Mouse (Mus musculus): ENCODE data around the gene Arhgef2. TPM values are rescaled to one million over a fixed set of nuclear protein-coding genes. Genes with fewer than 3 reads are reported as not detected.

Gene Arhgef2
- polyA plus RNA-seq, 1 experiment from 2014 or later, result 175 TPM

GRCm38 (mm10) chr3:88630018-88630417 is 24.3 kb downstream of the Arhgef2 start:
- ATAC-seq (no peak), DNase-seq (ENCODE audit: low read depth, low spot score) (no peak)
- no peaks in the 10 kb centered on the region for H3K27me3 ChIP-seq
- CTCF ChIA-PET, result interaction anchor here (2.2 to 5.9 kb wide), 2 partner anchors 10 to 13 kb away, joined by 5 to 27 read pairs; no protein-coding TSS in a partner anchor
- TF ChIP-seq CTCF (IDR thresholded peaks at IDR 0.05), result no peak
- in situ Hi-C loops (cut with MboI; ENCODE audit: low pct_unique_long_range_greater_than_20kb), result no loop called here
- POLR2A ChIA-PET, result interaction anchor here (1.2 to 6.4 kb wide), 5 partner anchors 9 to 127 kb away, joined by 4 to 34 read pairs (median 8); no protein-coding TSS in a partner anchor

GRCm38 (mm10) chr3:88630849-88631341 is 25.1 kb downstream of the Arhgef2 start:
- TF ChIP-seq CTCF (IDR thresholded peaks at IDR 0.05), result no peak
- no peaks in the 10 kb centered on the region for H3K27me3 ChIP-seq
- in situ Hi-C loops (cut with MboI; ENCODE audit: low pct_unique_long_range_greater_than_20kb), result no loop called here
- ChIA-PET CTCF (interaction anchor here (1.3 to 5.9 kb wide), 5 partner anchors 9 to 24 kb away, joined by 3 to 30 read pairs (median 18); no protein-coding TSS in a partner anchor), POLR2A (interaction anchor here (2.0 to 6.4 kb wide), 4 partner anchors 10 to 128 kb away, joined by 4 to 34 read pairs (median 14); no protein-coding TSS in a partner anchor)
- no peak for DNase-seq (ENCODE audit: low read depth, low spot score)
- ATAC-seq, result no peak

GRCm38 (mm10) chr3:88631921-88632587 is 26.3 kb downstream of the Arhgef2 start:
- DNase-seq (ENCODE audit: low read depth, low spot score) (no peak), ATAC-seq (no peak)
- H3K27me3 ChIP-seq, result no peaks in the 10 kb centered on the region
- no peak for TF ChIP-seq CTCF (IDR thresholded peaks at IDR 0.05)
- CTCF ChIA-PET, result interaction anchor here (1.0 to 5.9 kb wide), 7 partner anchors 10 to 87 kb away, joined by 3 to 30 read pairs (median 6); no protein-coding TSS in a partner anchor
- POLR2A ChIA-PET, result interaction anchor here (0.9 to 6.4 kb wide), 6 partner anchors 11 to 129 kb away, joined by 3 to 34 read pairs (median 6); no protein-coding TSS in a partner anchor
- in situ Hi-C loops (cut with MboI; ENCODE audit: low pct_unique_long_range_greater_than_20kb), result no loop called here

GRCm38 (mm10) chr3:88633056-88633455 is 27.3 kb downstream of the Arhgef2 start:
- H3K27me3 ChIP-seq, result no peaks in the 10 kb centered on the region
- no peak for TF ChIP-seq CTCF (IDR thresholded peaks at IDR 0.05)
- ATAC-seq (no peak), DNase-seq (ENCODE audit: low read depth, low spot score) (no peak)
- POLR2A ChIA-PET, result interaction anchor here (0.9 to 6.4 kb wide), 8 partner anchors 11 to 122 kb away, joined by 3 to 64 read pairs (median 5); no protein-coding TSS in a partner anchor
- CTCF ChIA-PET, result interaction anchor here (1.0 to 5.9 kb wide), 7 partner anchors 11 to 88 kb away, joined by 3 to 30 read pairs (median 4); no protein-coding TSS in a partner anchor
- in situ Hi-C loops (cut with MboI; ENCODE audit: low pct_unique_long_range_greater_than_20kb), result no loop called here

- ChIA-PET CTCF (interaction anchor here (0.8 to 3.9 kb wide), 10 partner anchors 10 to 43 kb away, joined by 3 to 48 read pairs (median 4); partner anchors contain the start of gene Arhgef2), POLR2A (interaction anchor here (1.1 to 5.1 kb wide), 5 partner anchors 10 to 27 kb away, joined by 3 to 64 read pairs (median 6); no protein-coding TSS in a partner anchor)
- TF ChIP-seq CTCF (IDR thresholded peaks at IDR 0.05), result no peak
- peak; percentile 73 for ATAC-seq
- no peak for DNase-seq (ENCODE audit: low read depth, low spot score)
- no peaks in the 10 kb centered on the region for H3K27me3 ChIP-seq
- in situ Hi-C loops (cut with MboI; ENCODE audit: low pct_unique_long_range_greater_than_20kb), result no loop called here
Observed at GRCm38 (mm10) chr3:88635506-88636275, 29.9 kb downstream of the Arhgef2 start.

- TF ChIP-seq CTCF (IDR thresholded peaks at IDR 0.05), result no peak
- in situ Hi-C loops (cut with MboI; ENCODE audit: low pct_unique_long_range_greater_than_20kb), result no loop called here
- no peaks in the 10 kb centered on the region for H3K27me3 ChIP-seq
- DNase-seq (ENCODE audit: low read depth, low spot score), result peak; percentile 99
- ChIA-PET CTCF (interaction anchor here (0.9 to 3.9 kb wide), 8 partner anchors 10 to 41 kb away, joined by 3 to 48 read pairs (median 6); partner anchors contain the start of gene Arhgef2), POLR2A (interaction anchor here (0.9 to 5.1 kb wide), 4 partner anchors 14 to 46 kb away, joined by 3 to 64 read pairs (median 6); no protein-coding TSS in a partner anchor)
- peak; percentile 54 for ATAC-seq
Observed at GRCm38 (mm10) chr3:88636555-88636986, 30.8 kb downstream of the Arhgef2 start.

GRCm38 (mm10) chr3:88637134-88637533 is 31.4 kb downstream of the Arhgef2 start:
- in situ Hi-C loops (cut with MboI; ENCODE audit: low pct_unique_long_range_greater_than_20kb), result no loop called here
- no peak for TF ChIP-seq CTCF (IDR thresholded peaks at IDR 0.05)
- CTCF ChIA-PET, result interaction anchor here (1.5 to 3.9 kb wide), 6 partner anchors 11 to 40 kb away, joined by 3 to 48 read pairs (median 10); partner anchors contain the start of gene Arhgef2
- POLR2A ChIA-PET, result interaction anchor here (0.7 to 5.1 kb wide), 5 partner anchors 15 to 115 kb away, joined by 3 to 64 read pairs (median 4); no protein-coding TSS in a partner anchor
- no peaks in the 10 kb centered on the region for H3K27me3 ChIP-seq
- DNase-seq (ENCODE audit: low read depth, low spot score) (no peak), ATAC-seq (no peak)

GRCm38 (mm10) chr3:88639239-88639638 is 33.5 kb downstream of the Arhgef2 start:
- POLR2A ChIA-PET, result interaction anchor here (0.7 to 1.9 kb wide), 3 partner anchors 9 to 17 kb away, joined by 3 to 11 read pairs (median 4); no protein-coding TSS in a partner anchor
- in situ Hi-C loops (cut with MboI; ENCODE audit: low pct_unique_long_range_greater_than_20kb), result no loop called here

GRCm38 (mm10) chr3:88640676-88641075 is 34.9 kb downstream of the Arhgef2 start:
- ChIA-PET POLR2A (interaction anchor here (0.6 to 1.9 kb wide), 6 partner anchors 11 to 87 kb away, joined by 3 to 11 read pairs (median 4); partner anchors contain the start of gene Rxfp4), CTCF (interaction anchor here (1.0 to 4.3 kb wide), 7 partner anchors 8 to 34 kb away, joined by 3 to 23 read pairs (median 6); partner anchors contain the start of gene Arhgef2)
- no peaks in the 10 kb centered on the region for H3K27me3 ChIP-seq
- DNase-seq (ENCODE audit: low read depth, low spot score), result no peak
- no peak for TF ChIP-seq CTCF (IDR thresholded peaks at IDR 0.05)
- no peak for ATAC-seq
- in situ Hi-C loops (cut with MboI; ENCODE audit: low pct_unique_long_range_greater_than_20kb), result loop anchor here (5.0 kb wide), 1 partner anchor 33 kb away; the partner anchor contains the start of gene Arhgef2

More at GRCm38 (mm10) chr3:88639239-88639638, 33.5 kb downstream of the Arhgef2 start:
- H3K27me3 ChIP-seq, result no peaks in the 10 kb centered on the region
- no peak for ATAC-seq
- CTCF ChIA-PET, result interaction anchor here (1.1 to 2.6 kb wide), 5 partner anchors 10 to 47 kb away, joined by 3 to 16 read pairs (median 5); partner anchors contain the start of gene Arhgef2
- DNase-seq (ENCODE audit: low read depth, low spot score), result no peak
- TF ChIP-seq CTCF (IDR thresholded peaks at IDR 0.05), result no peak
